Mouse (Mus musculus) olfactory bulb, adult 2 months (tissue): Measurements from ENCODE around the gene Foxo6.

Experiments
- CTCF ChIP-seq: fragments of 200-500 bp; IDR thresholded peaks from 2 replicates; pipeline ENCODE4 v1.5.1; 2012; ENCODE audit warnings: low read depth, mild to moderate bottlenecking, low read length, moderate library complexity; ENCODE audit not compliant: insufficient read depth
- POLR2A ChIP-seq: fragments of 200-500 bp; IDR thresholded peaks from 2 replicates; pipeline ENCODE4 v1.6.1; 2012; ENCODE audit warnings: mild to moderate bottlenecking, low read depth, low read length, moderate library complexity; ENCODE audit not compliant: insufficient read depth

DNA sequence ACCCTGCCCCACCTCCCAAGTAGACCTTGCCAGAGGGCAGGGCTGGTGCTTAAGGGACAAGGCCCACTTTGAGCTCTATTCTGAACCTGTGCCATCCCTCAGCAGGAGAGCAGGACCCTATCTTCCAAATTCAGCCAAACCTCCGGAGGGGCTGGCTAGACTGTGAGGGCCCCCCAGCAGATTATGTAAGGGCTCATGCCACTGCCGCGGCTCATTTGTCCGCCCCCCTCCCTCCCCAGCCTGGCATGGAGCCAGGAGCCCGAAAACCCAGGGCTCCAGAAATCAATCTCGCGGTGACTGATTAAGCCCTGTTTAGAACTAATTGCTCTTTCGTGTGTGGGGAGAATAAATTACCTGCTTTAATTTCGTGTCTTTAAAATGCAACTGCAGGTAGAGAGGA, 17.7 kb downstream of the Foxo6 start:
- no peak for TF ChIP-seq CTCF
- TF ChIP-seq POLR2A: no peak
